Mouse (Mus musculus) forebrain, embryonic 14.5 days (tissue): Measurements from ENCODE around the gene Sfxn5. TPM values are rescaled to one million over a fixed set of nuclear protein-coding genes. Genes with fewer than 3 reads are reported as not detected.

ENCODE experiments used
- ATAC-seq: fragments of 200-750 bp; cut with Nextera tagmentation; 2 replicates; pipeline ENCODE4 v1.8.0; 2017; ENCODE audit warnings: mild to moderate bottlenecking, moderate library complexity
- DNase-seq: peaks from one replicate; pipeline ENCODE4 v3.0.0-alpha.2; 2015; ENCODE audit warnings: low spot score
- H3K27ac ChIP-seq: fragments of 300-500 bp; sonication (generic); 2 replicates; pipeline ENCODE4 v1.5.1; 2014; ENCODE audit warnings: low read depth, mild to moderate bottlenecking, control low read depth, low read length, moderate library complexity
- H3K27me3 ChIP-seq: fragments of 300-500 bp; sonication (generic); replicated peaks from 2 replicates; pipeline ENCODE4 v1.6.1; 2014; ENCODE audit warnings: low read length, control low read depth, mixed read lengths; ENCODE audit not compliant: control insufficient read depth, insufficient read depth
- H3K36me3 ChIP-seq: fragments of 300-500 bp; sonication (generic); 2 replicates; pipeline ENCODE4 v1.6.1; 2014; ENCODE audit warnings: low read length, control low read depth; ENCODE audit not compliant: control insufficient read depth, insufficient read depth
- H3K4me1 ChIP-seq: fragments of 300-500 bp; sonication (generic); 2 replicates; pipeline ENCODE4 v1.6.1; 2014; ENCODE audit warnings: antibody characterized with exemption, low read length, control low read depth; ENCODE audit not compliant: control insufficient read depth, insufficient read depth
- H3K4me2 ChIP-seq: fragments of 300-500 bp; sonication (generic); 2 replicates; pipeline ENCODE4 v1.6.1; 2014; ENCODE audit warnings: mild to moderate bottlenecking, control low read depth, low read length
- H3K4me3 ChIP-seq: fragments of 300-500 bp; sonication (generic); 2 replicates; pipeline ENCODE4 v1.5.1; 2014; ENCODE audit warnings: low read depth, low read length, control low read depth
- H3K9ac ChIP-seq: fragments of 300-500 bp; sonication (generic); 2 replicates; pipeline ENCODE4 v1.6.1; 2014; ENCODE audit warnings: mild to moderate bottlenecking, low read length, control low read depth, moderate library complexity
- H3K9me3 ChIP-seq: fragments of 300-500 bp; sonication (generic); replicated peaks from 2 replicates; pipeline ENCODE4 v1.6.1; 2016; ENCODE audit warnings: low read length, control low read depth, mixed read lengths; ENCODE audit not compliant: control insufficient read depth
- WGBS: fragments of 180-500 bp; shearing (Covaris S2); extraction: QIAGEN DNeasy Blood & Tissue Kit; methylation state at CpG from one replicate; pipeline ENCODE4 v1.1.7; 2014; 5-methylcytosine and 5-hydroxymethylcytosine counted together
- microRNA-seq: library from miRNA; unstranded; fragments of <30 nt; microRNA quantifications from one replicate; pipeline ENCODE4, GENCODE M21; 2016
- polyA plus RNA-seq: library from polyadenylated mRNA; unstranded; fragments of >200 nt; fragmentation: Nextera tagmentation; extraction: Ambion mirVana; gene quantifications from 2 replicates; pipeline ENCODE4 v1.2.1, GENCODE M21; 2014

Gene Sfxn5
- polyA plus RNA-seq, 1 experiment from 2014 or later, result 15.2 TPM

- peaks cover 13% of the 10 kb centered on the region for H3K4me1 ChIP-seq
- H3K27me3 ChIP-seq, result peaks cover 13% of the 10 kb centered on the region
- no peak overlapping the region for H3K9ac ChIP-seq
- H3K36me3 ChIP-seq, result no peaks in the 10 kb centered on the region
- ATAC-seq (no peak), DNase-seq (no peak)
- 63% methylated on average over 3 of the region's 3 CpGs for WGBS
- no peak overlapping the region for H3K27ac ChIP-seq
- H3K9me3 ChIP-seq, result no peaks in the 10 kb centered on the region
- H3K4me2 ChIP-seq, result no peak overlapping the region
- no peak overlapping the region for H3K4me3 ChIP-seq
Measured at GRCm38 (mm10) chr6:85183951-85184350, 149.3 kb downstream of the Sfxn5 start.

GRCm38 (mm10) chr6:85180036-85180435 is 153.2 kb downstream of the Sfxn5 start:
- DNase-seq (no peak), ATAC-seq (no peak)
- Histone ChIP-seq H3K9ac (no peak overlapping the region), H3K4me1 (no peaks in the 10 kb centered on the region), H3K4me2 (no peak overlapping the region), H3K4me3 (no peak overlapping the region), H3K27ac (no peak overlapping the region), H3K9me3 (no peaks in the 10 kb centered on the region), H3K36me3 (no peaks in the 10 kb centered on the region), H3K27me3 (peaks cover 5% of the 10 kb centered on the region; the same call in 1 of the 2 replicates)
- WGBS, result 71% methylated on average over 2 of the region's 2 CpGs

- Histone ChIP-seq H3K27me3 (peaks cover 4% of the 10 kb centered on the region; the same call in 1 of the 2 replicates), H3K9ac (no peak overlapping the region), H3K9me3 (no peaks in the 10 kb centered on the region), H3K4me1 (no peaks in the 10 kb centered on the region), H3K27ac (no peak overlapping the region), H3K4me3 (no peak overlapping the region), H3K4me2 (no peak overlapping the region), H3K36me3 (no peaks in the 10 kb centered on the region)
- WGBS, result 81% methylated on average over 3 of the region's 3 CpGs
- DNase-seq (no peak), ATAC-seq (no peak)
Measured at GRCm38 (mm10) chr6:85179569-85179968, 153.7 kb downstream of the Sfxn5 start.

- no peak overlapping the region; the same call in 1 of the 2 replicates for H3K9ac ChIP-seq
- H3K4me1 ChIP-seq, result peaks cover 4% of the 10 kb centered on the region; the same call in 1 of the 2 replicates
- peak overlapping the region; percentile 77 for H3K27ac ChIP-seq
- H3K4me2 ChIP-seq, result peak overlapping the region; percentile 32
- DNase-seq, result peak; percentile 91
- H3K27me3 ChIP-seq, result no peaks in the 10 kb centered on the region
- ATAC-seq, result peak; percentile 88
- WGBS, result 5% methylated on average over 11 of the region's 11 CpGs
- H3K9me3 ChIP-seq, result no peaks in the 10 kb centered on the region
- H3K36me3 ChIP-seq, result no peaks in the 10 kb centered on the region
- no peak overlapping the region; the same call in 1 of the 2 replicates for H3K4me3 ChIP-seq
Measured at GRCm38 (mm10) chr6:85165440-85165921, 167.7 kb downstream of the Sfxn5 start.

Small RNA genes lying within 50 kb of the gene (microRNA-seq; reads per million reads assigned to microRNA genes)
- gene Mir705, result not detected

Other genes starting within 250 kb of the Sfxn5 start
- 57.6 and 59.4 TPM in 2 replicates for gene Spr, start 195.7 kb downstream of the Sfxn5 start, polyA plus RNA-seq
- 61.3 and 68.6 TPM in 2 replicates for gene Emx1, start 146.0 kb downstream of the Sfxn5 start, polyA plus RNA-seq
- gene Rab11fip5, start 41.2 kb upstream of the Sfxn5 start, polyA plus RNA-seq, result 9.2 and 12.7 TPM in 2 replicates
- gene Noto, start 90.5 kb upstream of the Sfxn5 start, polyA plus RNA-seq, result not detected in 2 replicates
- gene Smyd5, start 98.6 kb upstream of the Sfxn5 start, polyA plus RNA-seq, result 37.2 and 41.3 TPM in 2 replicates
- 727 and 759 TPM in 2 replicates for gene Cct7, start 118.1 kb upstream of the Sfxn5 start, polyA plus RNA-seq
- gene Pradc1, start 118.5 kb upstream of the Sfxn5 start, polyA plus RNA-seq, result 22.4 and 25.2 TPM in 2 replicates
- 4.7 and 5.4 TPM in 2 replicates for gene Fbxo41, start 169.6 kb upstream of the Sfxn5 start, polyA plus RNA-seq
- not detected in 2 replicates for gene Egr4, start 180.2 kb upstream of the Sfxn5 start, polyA plus RNA-seq